Mouse (Mus musculus) thymus, postnatal 4 days (tissue): Measurements from ENCODE around the gene Cdc14a.

Experiments used
- DNase-seq: peaks from one replicate; pipeline ENCODE4 v3.0.0; 2021

Gene Cdc14a

GRCm38 (mm10) chr3:116253077-116253531 lies 170.7 kb downstream of the Cdc14a start, which contains the start of gene Gpr88:
Gpr88 (minus strand) TSS chr3:116253503.
- no peak for DNase-seq

GRCm38 (mm10) chr3:116252255-116253040 lies 171.4 kb downstream of the Cdc14a start:
- peak; percentile 21 for DNase-seq

GRCm38 (mm10) chr3:116251481-116252254 lies 172.2 kb downstream of the Cdc14a start:
- DNase-seq = peak; percentile 32

GRCm38 (mm10) chr3:116249026-116249425 lies 174.8 kb downstream of the Cdc14a start:
- no peak for DNase-seq

GRCm38 (mm10) chr3:116244476-116244875 lies 179.4 kb downstream of the Cdc14a start:
- no peak for DNase-seq

- DNase-seq = no peak
Measured at GRCm38 (mm10) chr3:116242685-116243084, 181.1 kb downstream of the Cdc14a start.

- DNase-seq = no peak
Measured at GRCm38 (mm10) chr3:116237527-116237926, 186.3 kb downstream of the Cdc14a start.

GRCm38 (mm10) chr3:116236856-116237255 lies 187.0 kb downstream of the Cdc14a start:
- DNase-seq = no peak

- DNase-seq = no peak
Measured at GRCm38 (mm10) chr3:116233515-116233914, 190.3 kb downstream of the Cdc14a start.

GRCm38 (mm10) chr3:116232763-116233162 lies 191.1 kb downstream of the Cdc14a start:
- no peak for DNase-seq

- DNase-seq = no peak
Measured at GRCm38 (mm10) chr3:116229336-116229735, 194.5 kb downstream of the Cdc14a start.

GRCm38 (mm10) chr3:116228360-116229245 lies 195.2 kb downstream of the Cdc14a start:
- DNase-seq = no peak

GRCm38 (mm10) chr3:116227383-116227782 lies 196.4 kb downstream of the Cdc14a start:
- DNase-seq = no peak

- no peak for DNase-seq
Measured at GRCm38 (mm10) chr3:116226915-116227314, 196.9 kb downstream of the Cdc14a start.
